Mouse (Mus musculus) heart, embryonic 10.5 days (tissue): ENCODE results near the gene Gm20708. TPM values are rescaled to one million over a fixed set of nuclear protein-coding genes. Genes with fewer than 3 reads are reported as not detected.
A peak's percentile ranks its signal among the peaks of the same experiment; 100 is the strongest.
"Not testable (repeated sequence)": the region's sequence is repeated elsewhere in the genome, so short reads cannot be mapped to it uniquely, and the experiment has no call there.

Experiments used
- DNase-seq: peaks from one replicate; pipeline ENCODE4 v3.0.0-alpha.2; 2017; ENCODE audit warnings: low spot score
- H3K27ac ChIP-seq: fragments of 300-500 bp; sonication (generic); 2 replicates; pipeline ENCODE4 v1.5.1; 2016; ENCODE audit warnings: mild to moderate bottlenecking
- H3K27me3 ChIP-seq: fragments of 300-500 bp; sonication (generic); 2 replicates; pipeline ENCODE4 v1.6.1; 2016; ENCODE audit warnings: mild to moderate bottlenecking; ENCODE audit not compliant: poor library complexity, insufficient read depth, severe bottlenecking
- H3K36me3 ChIP-seq: fragments of 300-500 bp; sonication (generic); 2 replicates; pipeline ENCODE4 v1.6.1; 2016; ENCODE audit warnings: mild to moderate bottlenecking, moderate library complexity
- H3K4me1 ChIP-seq: fragments of 300-500 bp; sonication (generic); 2 replicates; pipeline ENCODE4 v1.6.1; 2016; ENCODE audit warnings: mild to moderate bottlenecking
- H3K4me3 ChIP-seq: fragments of 300-500 bp; sonication (generic); 2 replicates; pipeline ENCODE4 v1.5.1; 2016; ENCODE audit warnings: mild to moderate bottlenecking, moderate library complexity
- H3K9me3 ChIP-seq: fragments of 300-500 bp; sonication (generic); 2 replicates; pipeline ENCODE4 v1.6.1; 2016; ENCODE audit warnings: mild to moderate bottlenecking, moderate library complexity
- WGBS: fragments of 180-500 bp; shearing (Covaris S2); methylation state at CpG from one replicate; pipeline ENCODE4 v1.1.7; 2016; 5-methylcytosine and 5-hydroxymethylcytosine counted together
- polyA plus RNA-seq: library from polyadenylated mRNA; unstranded; fragments of >200 nt; fragmentation: Nextera tagmentation; extraction: Ambion mirVana; gene quantifications from 2 replicates; pipeline ENCODE4 v1.2.1, GENCODE M21; 2016

Gene Gm20708
- polyA plus RNA-seq, 1 experiment from 2014 or later = 1.1 TPM

DNA sequence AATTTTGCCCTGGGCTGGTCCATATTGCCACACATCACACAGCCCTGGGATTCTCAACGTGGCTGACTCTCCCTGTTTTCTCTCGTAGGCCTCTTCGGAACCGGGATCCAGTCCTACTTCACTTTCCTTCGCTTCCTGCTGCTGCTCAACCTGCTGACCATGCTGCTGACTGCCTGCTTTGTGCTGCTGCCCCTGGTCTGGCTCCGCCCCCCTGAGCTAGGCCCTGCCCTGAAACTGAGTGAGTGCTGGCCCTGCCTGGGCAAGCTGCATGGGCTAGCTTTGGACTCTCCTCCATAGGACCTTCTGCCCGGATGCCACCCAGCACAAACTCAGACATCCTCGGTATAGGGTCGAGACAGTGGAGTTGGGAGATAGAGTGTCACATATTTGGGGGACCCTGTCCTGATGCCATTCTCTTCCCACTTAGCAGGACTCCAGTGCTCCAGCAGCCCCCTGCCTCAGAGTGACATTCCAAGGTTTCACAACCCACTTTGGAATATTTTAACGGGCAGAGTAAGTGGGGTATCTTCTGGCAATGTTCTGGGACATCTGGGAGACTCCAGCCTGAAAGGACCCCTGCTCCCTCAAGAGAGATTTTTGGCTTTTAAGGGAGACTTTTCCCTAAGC lies 25.7 kb upstream of the Gm20708 start:
- H3K9me3 ChIP-seq = no peaks in the 10 kb centered on the region
- H3K4me1 ChIP-seq = peaks cover 49% of the 10 kb centered on the region
- H3K27me3 ChIP-seq = peaks cover 43% of the 10 kb centered on the region
- no peaks in the 10 kb centered on the region for H3K36me3 ChIP-seq
- H3K4me3 ChIP-seq = peak overlapping the region; percentile 79
- peak; percentile 89 for DNase-seq
- peak overlapping the region; percentile 93 for H3K27ac ChIP-seq
- WGBS = 40% methylated on average over 10 of the region's 10 CpGs

DNA sequence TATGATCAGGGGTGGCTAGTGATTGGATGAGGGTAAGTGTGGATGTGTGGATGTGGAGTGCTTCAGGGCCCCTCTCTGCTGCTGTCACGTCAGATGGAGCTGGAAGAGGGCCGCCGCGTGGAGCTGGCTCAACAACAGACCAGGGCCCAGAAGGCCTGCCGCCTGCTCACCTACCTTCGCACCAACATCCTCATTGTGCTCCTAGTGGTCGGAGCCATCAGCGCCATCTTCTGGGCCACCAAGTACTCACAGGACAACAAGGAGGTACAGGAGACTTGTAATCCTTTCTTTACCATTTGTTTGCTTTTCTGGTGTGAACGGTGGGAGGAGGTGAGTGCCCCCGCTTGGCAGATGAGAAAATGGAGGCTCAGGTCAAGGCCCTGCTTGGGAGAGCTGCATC lies 23.2 kb upstream of the Gm20708 start:
- Histone ChIP-seq H3K9me3 (no peaks in the 10 kb centered on the region), H3K27me3 (peaks cover 61% of the 10 kb centered on the region), H3K27ac (no peak overlapping the region), H3K4me1 (peaks cover 38% of the 10 kb centered on the region), H3K4me3 (no peak overlapping the region), H3K36me3 (no peaks in the 10 kb centered on the region)
- 9% methylated on average over 10 of the region's 10 CpGs for WGBS
- DNase-seq = peak; percentile 87

DNA sequence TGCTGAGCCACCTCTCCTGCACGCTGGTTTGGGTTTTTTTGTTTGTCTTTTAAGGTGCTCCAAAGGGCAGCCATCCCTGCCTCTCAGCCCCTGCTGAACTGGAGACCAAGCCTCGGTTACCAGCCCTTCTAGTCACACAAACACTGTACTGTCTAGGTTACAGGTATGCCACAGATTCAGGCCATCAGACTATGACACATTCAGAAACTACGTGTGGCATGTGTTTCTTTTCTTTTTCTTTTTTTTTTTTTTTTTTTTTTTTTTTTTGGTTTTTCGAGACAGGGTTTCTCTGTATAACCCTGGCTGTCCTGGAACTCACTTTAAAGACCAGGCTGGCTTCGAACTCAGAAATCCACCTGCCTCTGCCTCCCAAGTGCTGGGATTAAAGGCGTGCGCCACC lies 21.0 kb upstream of the Gm20708 start:
- H3K4me3 ChIP-seq, H3K9me3 ChIP-seq, H3K36me3 ChIP-seq, DNase-seq, H3K27ac ChIP-seq: not testable (repeated sequence)
- peaks cover 30% of the 10 kb centered on the region for H3K4me1 ChIP-seq
- peaks cover 53% of the 10 kb centered on the region for H3K27me3 ChIP-seq
- WGBS = 85% methylated on average over 7 of the region's 7 CpGs

- DNase-seq = peak; percentile 87
- Histone ChIP-seq H3K4me1 (peaks cover 30% of the 10 kb centered on the region), H3K9me3 (no peaks in the 10 kb centered on the region), H3K36me3 (no peaks in the 10 kb centered on the region), H3K4me3 (peak overlapping the region; percentile 42), H3K27ac (peak overlapping the region; percentile 56), H3K27me3 (peaks cover 35% of the 10 kb centered on the region)
- WGBS = 8% methylated on average over 14 of the region's 14 CpGs
Measured at GRCm38 (mm10) chr11:117790286-117790685, 19.2 kb upstream of the Gm20708 start.

- Histone ChIP-seq H3K9me3 (no peaks in the 10 kb centered on the region), H3K4me3 (peak overlapping the region; percentile 42), H3K36me3 (no peaks in the 10 kb centered on the region), H3K4me1 (peaks cover 30% of the 10 kb centered on the region), H3K27ac (peak overlapping the region; percentile 56), H3K27me3 (peaks cover 35% of the 10 kb centered on the region)
- DNase-seq = peak; percentile 87
- WGBS = 26% methylated on average over 23 of the region's 23 CpGs
Measured at GRCm38 (mm10) chr11:117790703-117791440, 18.6 kb upstream of the Gm20708 start.

DNA sequence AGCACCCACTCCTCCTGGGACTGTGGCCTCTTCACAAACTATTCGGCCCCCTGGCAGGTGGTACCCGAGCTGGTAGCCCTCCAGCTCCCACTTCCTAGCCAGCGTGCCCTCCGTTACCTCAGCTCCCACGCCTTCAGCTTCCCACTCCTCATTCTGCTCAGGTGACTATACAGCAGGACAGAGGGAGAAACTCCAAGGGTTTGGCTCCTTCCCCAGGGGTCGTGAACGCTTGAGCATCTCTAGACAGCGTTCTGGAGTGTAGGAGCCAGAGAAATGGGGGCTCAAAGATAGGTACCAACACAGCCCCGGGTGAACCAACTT lies 18.1 kb upstream of the Gm20708 start:
- 74% methylated on average over 9 of the region's 9 CpGs for whole genome bisulfite sequencing
- peaks cover 35% of the 10 kb centered on the region for H3K27me3 ChIP-seq
- H3K9me3 ChIP-seq = no peaks in the 10 kb centered on the region
- peaks cover 35% of the 10 kb centered on the region for H3K4me1 ChIP-seq
- DNase-seq = no peak
- no peak overlapping the region for H3K4me3 ChIP-seq
- no peaks in the 10 kb centered on the region for H3K36me3 ChIP-seq
- peak overlapping the region; percentile 56; the same call in 1 of the 2 replicates for H3K27ac ChIP-seq

DNA sequence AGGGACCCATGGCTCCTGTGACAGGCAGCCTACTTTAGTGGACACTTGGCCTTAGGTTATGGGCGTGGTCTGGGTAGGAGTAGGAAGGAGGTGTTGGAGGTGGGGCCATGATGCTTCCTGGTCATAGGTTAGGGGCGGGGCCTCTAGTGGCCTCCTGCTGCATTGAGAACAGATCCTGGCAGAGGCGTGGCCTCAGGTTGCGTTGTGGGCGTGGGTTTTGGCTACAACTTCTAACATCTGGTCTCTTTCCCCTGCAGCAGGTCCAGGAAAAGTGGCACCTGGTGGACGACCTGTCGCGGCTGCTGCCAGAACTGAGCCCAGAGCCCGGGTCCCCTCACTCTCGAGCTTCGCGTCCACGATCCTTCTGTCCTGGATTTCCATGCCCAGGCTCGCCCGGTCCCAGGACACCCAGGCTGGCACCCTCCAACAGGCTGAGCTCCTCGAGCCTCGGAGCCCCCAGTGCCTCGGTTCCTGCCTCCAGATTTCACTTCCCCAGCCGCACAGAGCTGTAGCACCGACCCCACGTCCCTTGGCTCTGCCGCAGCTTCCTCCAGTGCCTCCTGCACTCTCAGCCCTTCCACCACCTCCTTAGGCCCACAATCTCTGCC lies 17.1 kb upstream of the Gm20708 start:
- peaks cover 41% of the 10 kb centered on the region for H3K4me1 ChIP-seq
- H3K9me3 ChIP-seq = no peaks in the 10 kb centered on the region
- H3K27me3 ChIP-seq = peaks cover 36% of the 10 kb centered on the region
- no peaks in the 10 kb centered on the region for H3K36me3 ChIP-seq
- peak overlapping the region; percentile 55 for H3K4me3 ChIP-seq
- peak overlapping the region; percentile 73 for H3K27ac ChIP-seq
- WGBS = 10% methylated on average over 22 of the region's 22 CpGs
- peak; percentile 96 for DNase-seq

- H3K4me3 ChIP-seq = no peak overlapping the region
- no peak for DNase-seq
- peaks cover 58% of the 10 kb centered on the region for H3K4me1 ChIP-seq
- H3K9me3 ChIP-seq = no peaks in the 10 kb centered on the region
- H3K27ac ChIP-seq = no peak overlapping the region
- H3K36me3 ChIP-seq = no peaks in the 10 kb centered on the region
- H3K27me3 ChIP-seq = peaks cover 37% of the 10 kb centered on the region
- 51% methylated on average over 4 of the region's 4 CpGs for WGBS
Measured at GRCm38 (mm10) chr11:117794035-117794551, 15.4 kb upstream of the Gm20708 start.

DNA sequence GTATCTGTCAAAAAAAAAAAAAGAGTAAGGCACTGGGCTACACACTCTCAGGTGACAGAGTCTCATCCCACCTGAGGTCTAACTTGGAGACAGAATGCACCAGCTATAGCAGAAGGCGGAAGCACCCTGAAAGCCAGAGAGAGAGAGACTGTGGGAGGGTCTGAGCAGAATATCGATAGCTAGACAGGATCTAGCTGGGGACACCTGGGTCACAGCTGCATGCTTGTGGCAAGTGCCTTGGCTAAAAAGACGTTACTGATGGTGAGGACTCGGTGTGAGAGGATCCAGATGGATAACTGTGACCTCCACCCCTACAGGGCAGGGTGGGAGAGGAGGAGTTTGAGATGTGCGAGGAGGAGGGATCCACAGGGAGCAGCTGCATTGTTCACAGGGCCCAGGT lies 12.5 kb upstream of the Gm20708 start:
- Histone ChIP-seq H3K36me3 (no peaks in the 10 kb centered on the region), H3K4me1 (peaks cover 45% of the 10 kb centered on the region), H3K27ac (peak overlapping the region; percentile 74; the same call in 1 of the 2 replicates), H3K9me3 (no peaks in the 10 kb centered on the region), H3K27me3 (peaks cover 13% of the 10 kb centered on the region), H3K4me3 (no peak overlapping the region)
- DNase-seq = no peak
- WGBS = 34% methylated on average over 5 of the region's 5 CpGs

- Histone ChIP-seq H3K4me3 (peak within 1 kb of the TSS; percentile 37), H3K27me3 (peaks cover 7% of the 10 kb centered on the region; the same call in 1 of the 2 replicates), H3K36me3 (no peaks in the 10 kb centered on the region), H3K9me3 (no peaks in the 10 kb centered on the region), H3K27ac (peak within 1 kb of the TSS; percentile 74), H3K4me1 (peaks cover 38% of the 10 kb centered on the region)
- 29% methylated on average over 9 of the region's 9 CpGs for WGBS
- peak; percentile 92 for DNase-seq
Measured at GRCm38 (mm10) chr11:117797511-117798159, 11.8 kb upstream of the Gm20708 start, which contains the start of gene 6030468B19Rik. Gene 6030468B19Rik (plus strand): TSS chr11:117797660.

DNA sequence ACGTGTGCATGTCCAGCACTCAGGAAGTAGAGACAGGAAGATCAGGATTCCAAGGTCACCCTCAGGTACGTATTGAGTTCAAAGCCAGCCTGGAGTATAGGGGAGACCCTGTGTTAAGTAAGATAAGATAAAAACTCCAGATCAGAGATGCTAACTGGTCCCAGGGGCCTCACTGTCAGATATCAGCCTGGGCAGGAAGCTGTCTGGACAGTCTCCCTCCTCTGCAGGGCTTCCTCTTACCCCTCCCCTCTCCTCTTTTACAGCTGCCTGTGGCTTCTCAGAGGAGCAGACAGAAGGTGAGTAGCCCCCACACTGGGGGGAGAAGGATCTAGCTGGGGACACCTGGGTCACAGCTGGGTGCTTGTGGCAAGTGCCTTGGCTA lies 11.3 kb upstream of the Gm20708 start:
- peak; percentile 85 for DNase-seq
- Histone ChIP-seq H3K27ac (peak overlapping the region; percentile 74), H3K4me3 (peak overlapping the region; percentile 37), H3K36me3 (no peaks in the 10 kb centered on the region), H3K9me3 (no peaks in the 10 kb centered on the region), H3K4me1 (peaks cover 37% of the 10 kb centered on the region), H3K27me3 (peaks cover 5% of the 10 kb centered on the region; the same call in 1 of the 2 replicates)
- 14% methylated on average over 2 of the region's 2 CpGs for WGBS

DNA sequence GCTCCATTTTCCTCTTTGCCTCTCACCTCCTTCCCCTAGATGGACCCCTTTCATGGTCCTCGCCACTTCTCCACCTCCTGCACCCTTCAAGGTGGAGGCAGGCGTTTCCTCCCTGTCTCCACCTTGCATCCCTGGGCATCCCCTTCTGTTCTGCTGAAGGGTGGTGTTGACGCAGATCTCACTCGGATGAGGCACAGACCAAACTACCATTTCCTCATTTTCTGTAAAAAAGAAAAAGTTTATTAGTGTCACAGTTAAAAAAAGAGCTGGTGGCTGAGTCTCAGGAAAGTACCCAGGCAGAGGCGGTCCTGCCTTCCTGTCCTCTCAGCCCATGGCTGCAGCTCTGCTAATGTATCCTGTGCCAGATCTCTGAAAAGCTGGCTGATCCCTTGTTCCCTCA lies 10.3 kb upstream of the Gm20708 start:
- 54% methylated on average over 5 of the region's 5 CpGs for WGBS
- peaks cover 10% of the 10 kb centered on the region for H3K27me3 ChIP-seq
- 0 out of 2 replicates have a peak overlapping the region, but pooled peaks have one; percentile 0 for H3K27ac ChIP-seq
- H3K4me3 ChIP-seq = peak overlapping the region; percentile 37; the same call in 1 of the 2 replicates
- no peak for DNase-seq
- H3K4me1 ChIP-seq = peaks cover 34% of the 10 kb centered on the region
- no peaks in the 10 kb centered on the region for H3K36me3 ChIP-seq
- H3K9me3 ChIP-seq = no peaks in the 10 kb centered on the region
